Mouse (Mus musculus): Measurements from ENCODE around the gene Rerg. TPM values are rescaled to one million over a fixed set of nuclear protein-coding genes. Genes with fewer than 3 reads are reported as not detected.
"Not testable (repeated sequence)": the region's sequence is repeated elsewhere in the genome, so short reads cannot be mapped to it uniquely, and the experiment has no call there.

The Rerg gene
- polyA plus RNA-seq, 1 experiment from 2014 or later, result 3.2 TPM

DNA sequence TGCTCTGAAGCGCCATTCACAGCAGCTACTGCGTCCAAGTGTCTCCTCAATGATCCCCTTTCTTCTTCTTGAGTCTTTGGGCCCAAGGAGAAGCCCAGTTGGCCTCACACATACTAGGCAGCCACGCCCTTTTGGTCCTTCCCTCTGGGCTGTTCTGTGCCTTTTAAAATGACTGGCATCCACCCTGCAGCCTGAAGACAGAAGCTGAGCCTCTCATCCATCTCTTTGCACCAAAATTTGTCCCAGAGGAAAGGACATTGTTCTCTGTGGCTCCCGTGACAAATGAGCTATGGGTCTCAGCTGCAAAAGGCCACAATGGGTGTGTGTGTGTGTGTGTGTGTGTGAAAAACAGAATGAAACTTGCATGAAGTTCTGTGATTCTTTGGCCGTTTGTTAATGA is 109.7 kb downstream of the Rerg start:
- no peaks in the 10 kb centered on the region for H3K9me3 ChIP-seq
- H3K27ac ChIP-seq, result no peak overlapping the region
- peaks cover 13% of the 10 kb centered on the region for H3K4me1 ChIP-seq (replicated peaks)
- H3K4me3 ChIP-seq, result no peak overlapping the region
- no peak for ATAC-seq (ENCODE audit: low FRiP score)
- H3K4me2 ChIP-seq, result no peak overlapping the region
- 42% methylated on average over 5 of the region's 5 CpGs for WGBS
- H3K9ac ChIP-seq, result no peak overlapping the region
- no peaks in the 10 kb centered on the region for H3K36me3 ChIP-seq
- H3K27me3 ChIP-seq, result no peaks in the 10 kb centered on the region

GRCm38 (mm10) chr6:137058257-137058656 is 112.0 kb downstream of the Rerg start:
- no peaks in the 10 kb centered on the region for H3K36me3 ChIP-seq
- H3K4me3 ChIP-seq, result no peak overlapping the region
- peaks cover 8% of the 10 kb centered on the region for H3K4me1 ChIP-seq (replicated peaks)
- no peaks in the 10 kb centered on the region for H3K27me3 ChIP-seq
- H3K9me3 ChIP-seq, result no peaks in the 10 kb centered on the region
- H3K9ac ChIP-seq, result no peak overlapping the region
- no peak for ATAC-seq (ENCODE audit: low FRiP score)
- H3K27ac ChIP-seq, result no peak overlapping the region
- WGBS, result 86% methylated on average over 2 of the region's 2 CpGs
- H3K4me2 ChIP-seq, result no peak overlapping the region

DNA sequence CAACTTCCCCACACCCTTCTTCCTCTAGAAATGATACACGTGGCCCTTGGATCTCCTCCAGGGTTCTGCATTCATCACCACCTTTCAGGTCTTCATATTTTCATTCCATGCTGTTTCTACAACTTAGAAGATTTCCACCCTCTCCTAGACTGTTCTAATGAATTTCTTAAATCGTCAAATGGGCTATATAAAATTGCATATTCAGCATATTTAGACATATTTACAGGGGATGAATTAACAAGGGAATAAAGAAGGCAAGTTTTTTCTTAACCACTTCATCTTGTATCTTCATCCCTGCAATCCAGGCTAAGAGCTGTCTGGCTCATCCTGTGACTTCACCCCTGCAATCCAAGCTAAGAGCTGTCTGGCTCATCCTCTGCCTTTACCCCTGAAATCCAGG is 116.2 kb downstream of the Rerg start:
- no peak overlapping the region for H3K4me2 ChIP-seq
- H3K27ac ChIP-seq, result no peak overlapping the region
- H3K4me3 ChIP-seq, result no peak overlapping the region
- H3K9ac ChIP-seq, result no peak overlapping the region
- no peaks in the 10 kb centered on the region; the same call in none of the 2 replicates for H3K9me3 ChIP-seq
- no peak for ATAC-seq (ENCODE audit: low FRiP score)
- H3K27me3 ChIP-seq, result no peaks in the 10 kb centered on the region
- 89% methylated on average over 2 of the region's 2 CpGs for WGBS
- H3K36me3 ChIP-seq, result 0 out of 2 replicates have a peak, but pooled peaks cover 4% of the 10 kb centered on the region
- H3K4me1 ChIP-seq (replicated peaks), result no peaks in the 10 kb centered on the region

DNA sequence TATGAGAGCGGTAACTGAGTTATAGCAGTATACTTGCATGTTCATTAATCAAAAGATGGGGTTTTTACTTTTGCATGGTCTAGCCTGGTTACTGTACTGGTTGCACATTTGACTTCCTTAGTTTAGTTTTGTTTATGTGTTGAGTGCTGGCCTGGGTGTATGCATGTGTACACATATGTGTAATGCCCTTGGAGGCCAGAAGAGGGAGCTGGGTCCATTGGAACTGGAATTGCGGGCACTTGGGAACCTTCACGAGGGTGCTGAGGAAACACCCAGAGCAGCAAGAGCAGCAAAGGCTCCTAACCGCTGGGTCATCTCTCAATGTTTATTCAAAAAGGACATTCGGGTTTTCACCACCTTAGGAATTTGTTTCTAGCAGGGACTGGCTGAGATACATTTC is 116.8 kb downstream of the Rerg start:
- H3K4me1 ChIP-seq (replicated peaks), result no peaks in the 10 kb centered on the region
- no peak overlapping the region for H3K9ac ChIP-seq
- no peaks in the 10 kb centered on the region; the same call in none of the 2 replicates for H3K9me3 ChIP-seq
- no peak for ATAC-seq (ENCODE audit: low FRiP score)
- H3K4me3 ChIP-seq, result no peak overlapping the region
- no peak overlapping the region for H3K4me2 ChIP-seq
- 0 out of 2 replicates have a peak, but pooled peaks cover 4% of the 10 kb centered on the region for H3K36me3 ChIP-seq
- H3K27ac ChIP-seq, result no peak overlapping the region
- WGBS, result 78% methylated on average over 5 of the region's 5 CpGs
- H3K27me3 ChIP-seq, result no peaks in the 10 kb centered on the region

DNA sequence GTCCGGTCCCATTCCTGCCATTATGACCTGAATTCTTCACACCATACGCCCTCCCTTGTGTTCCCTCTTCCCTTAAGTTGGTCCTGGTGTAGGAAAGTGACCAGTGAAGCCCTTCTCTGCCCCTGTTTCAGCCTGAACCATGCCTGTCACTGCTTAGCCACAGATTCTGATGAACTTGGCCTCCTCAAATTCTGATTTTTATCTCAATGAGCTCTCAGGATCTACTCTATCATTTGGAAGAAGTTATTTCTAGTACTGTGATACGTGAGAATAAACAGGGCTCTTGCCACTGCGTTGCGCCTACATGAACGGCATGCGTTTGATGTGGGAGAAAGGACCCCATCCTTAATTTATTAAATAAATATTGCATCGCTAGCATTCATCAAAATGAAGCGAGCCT is 117.3 kb downstream of the Rerg start:
- no peaks in the 10 kb centered on the region for H3K27me3 ChIP-seq
- H3K4me3 ChIP-seq, result no peak overlapping the region
- WGBS, result 95% methylated on average over 9 of the region's 9 CpGs
- H3K4me1 ChIP-seq (replicated peaks), result no peaks in the 10 kb centered on the region
- no peak overlapping the region for H3K9ac ChIP-seq
- ATAC-seq (ENCODE audit: low FRiP score), result no peak
- H3K4me2 ChIP-seq, result no peak overlapping the region
- no peaks in the 10 kb centered on the region; the same call in none of the 2 replicates for H3K9me3 ChIP-seq
- H3K36me3 ChIP-seq, result 0 out of 2 replicates have a peak, but pooled peaks cover 4% of the 10 kb centered on the region
- H3K27ac ChIP-seq, result no peak overlapping the region

- 0 out of 2 replicates have a peak, but pooled peaks cover 4% of the 10 kb centered on the region for H3K36me3 ChIP-seq
- no peaks in the 10 kb centered on the region for H3K27me3 ChIP-seq
- H3K9me3 ChIP-seq, result no peaks in the 10 kb centered on the region; the same call in none of the 2 replicates
- 90% methylated on average over 11 of the region's 11 CpGs for WGBS
- ATAC-seq (ENCODE audit: low FRiP score), result no peak
- no peak overlapping the region for H3K9ac ChIP-seq
- no peak overlapping the region for H3K4me2 ChIP-seq
- no peak overlapping the region for H3K4me3 ChIP-seq
- H3K4me1 ChIP-seq (replicated peaks), result no peaks in the 10 kb centered on the region
- no peak overlapping the region for H3K27ac ChIP-seq
These were observed 123.3 kb downstream of the Rerg start for GRCm38 (mm10) chr6:137047036-137047435.

GRCm38 (mm10) chr6:137045011-137045504 is 125.2 kb downstream of the Rerg start:
- Histone ChIP-seq H3K4me2 (no peak overlapping the region), H3K9ac (no peak overlapping the region), H3K27ac (no peak overlapping the region), H3K4me3 (no peak overlapping the region), H3K36me3 (0 out of 2 replicates have a peak, but pooled peaks cover 4% of the 10 kb centered on the region), H3K9me3 (no peaks in the 10 kb centered on the region; the same call in none of the 2 replicates), H3K4me1 (replicated peaks) (no peaks in the 10 kb centered on the region), H3K27me3 (no peaks in the 10 kb centered on the region)
- ATAC-seq (ENCODE audit: low FRiP score), result no peak
- WGBS, result 78% methylated on average over 9 of the region's 9 CpGs

DNA sequence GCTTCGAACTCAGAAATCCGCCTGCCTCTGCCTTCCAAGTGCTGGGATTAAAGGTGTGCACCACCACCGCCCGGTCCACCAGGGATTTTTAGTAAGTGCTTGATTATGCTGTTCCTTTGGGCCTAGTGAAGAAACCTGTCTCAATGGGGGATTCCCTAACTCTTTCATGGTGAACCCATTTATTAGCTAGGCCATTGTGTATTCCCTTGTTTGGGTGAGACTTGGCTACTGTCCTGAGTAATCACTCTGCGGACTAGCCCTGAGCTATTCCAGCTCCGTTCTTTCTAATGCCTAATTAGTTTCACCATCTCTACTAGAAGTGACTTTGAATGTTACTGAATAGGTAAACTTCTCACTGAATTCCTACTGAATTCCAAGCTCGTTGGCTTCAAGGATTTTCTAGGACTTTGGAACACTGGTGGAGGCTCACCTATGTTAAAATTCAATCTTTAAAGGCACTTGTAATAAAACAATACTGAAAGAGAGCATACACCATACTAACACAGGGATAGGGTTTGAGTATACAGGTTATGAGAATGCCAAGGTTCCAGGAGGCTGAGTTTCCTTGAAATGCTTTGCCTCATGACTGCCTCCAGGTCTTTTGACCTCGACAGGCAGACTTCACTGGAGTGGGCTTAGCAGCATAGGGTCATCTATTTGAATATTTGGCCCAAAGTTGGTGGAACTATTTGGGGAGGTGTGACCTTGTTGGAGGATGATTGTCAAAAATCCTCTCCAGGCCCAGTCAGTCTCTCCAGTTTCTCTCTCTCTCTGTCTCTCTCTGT is 134.5 kb downstream of the Rerg start:
- not testable (repeated sequence) for H3K27me3 ChIP-seq; H3K27ac ChIP-seq; H3K9ac ChIP-seq; H3K36me3 ChIP-seq; H3K4me1 ChIP-seq (replicated peaks); ATAC-seq (ENCODE audit: low FRiP score); H3K9me3 ChIP-seq; H3K4me3 ChIP-seq; H3K4me2 ChIP-seq
- WGBS, result 87% methylated on average over 8 of the region's 8 CpGs

DNA sequence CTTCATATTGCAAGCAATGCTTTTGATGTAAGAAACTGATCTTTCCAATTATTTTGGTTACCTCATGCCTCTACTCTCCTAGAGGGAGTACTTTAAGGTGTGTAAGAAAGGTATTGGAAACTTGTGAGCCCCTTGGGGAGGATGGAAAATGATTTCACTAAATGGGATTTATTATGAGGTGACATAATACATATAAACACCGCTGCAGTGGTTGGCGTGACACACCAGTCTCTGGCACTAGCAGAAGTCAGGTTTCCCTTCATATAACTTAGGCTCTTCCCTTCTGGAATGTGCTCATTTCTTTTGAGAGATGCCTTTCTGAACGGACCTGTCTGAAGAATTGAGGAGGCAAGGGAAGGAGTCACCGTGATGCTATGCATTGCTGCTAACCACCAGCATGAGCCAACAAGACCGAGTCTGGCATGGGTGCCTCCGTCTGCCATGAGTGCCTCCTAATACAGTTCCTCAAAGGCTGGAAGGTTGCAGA is 139.6 kb downstream of the Rerg start:
- H3K27me3 ChIP-seq, result no peaks in the 10 kb centered on the region
- ATAC-seq (ENCODE audit: low FRiP score), result no peak
- H3K9ac ChIP-seq, result no peak overlapping the region
- no peak overlapping the region for H3K4me3 ChIP-seq
- no peaks in the 10 kb centered on the region for H3K36me3 ChIP-seq
- no peaks in the 10 kb centered on the region for H3K9me3 ChIP-seq
- 81% methylated on average over 6 of the region's 6 CpGs for WGBS
- H3K4me2 ChIP-seq, result no peak overlapping the region
- no peak overlapping the region for H3K27ac ChIP-seq
- 0 out of 2 replicates have a peak, but pooled peaks cover 2% of the 10 kb centered on the region for H3K4me1 ChIP-seq (replicated peaks)

GRCm38 (mm10) chr6:137029931-137030610 is 140.2 kb downstream of the Rerg start:
- H3K4me3 ChIP-seq, result no peak overlapping the region
- no peak overlapping the region for H3K4me2 ChIP-seq
- ATAC-seq (ENCODE audit: low FRiP score), result peak; percentile 71; the same call in 1 of the 2 replicates
- H3K9me3 ChIP-seq, result no peaks in the 10 kb centered on the region
- 0 out of 2 replicates have a peak, but pooled peaks cover 2% of the 10 kb centered on the region for H3K4me1 ChIP-seq (replicated peaks)
- H3K36me3 ChIP-seq, result no peaks in the 10 kb centered on the region
- H3K27ac ChIP-seq, result no peak overlapping the region
- no peaks in the 10 kb centered on the region for H3K27me3 ChIP-seq
- 57% methylated on average over 7 of the region's 7 CpGs for WGBS
- H3K9ac ChIP-seq, result no peak overlapping the region

GRCm38 (mm10) chr6:137025461-137025860 is 144.8 kb downstream of the Rerg start:
- no peak for ATAC-seq (ENCODE audit: low FRiP score)
- Histone ChIP-seq H3K4me3 (no peak overlapping the region), H3K4me2 (no peak overlapping the region), H3K9ac (no peak overlapping the region), H3K27ac (no peak overlapping the region), H3K27me3 (no peaks in the 10 kb centered on the region), H3K4me1 (replicated peaks) (0 out of 2 replicates have a peak, but pooled peaks cover 2% of the 10 kb centered on the region), H3K9me3 (no peaks in the 10 kb centered on the region), H3K36me3 (no peaks in the 10 kb centered on the region)
- WGBS, result 70% methylated on average over 5 of the region's 5 CpGs

DNA sequence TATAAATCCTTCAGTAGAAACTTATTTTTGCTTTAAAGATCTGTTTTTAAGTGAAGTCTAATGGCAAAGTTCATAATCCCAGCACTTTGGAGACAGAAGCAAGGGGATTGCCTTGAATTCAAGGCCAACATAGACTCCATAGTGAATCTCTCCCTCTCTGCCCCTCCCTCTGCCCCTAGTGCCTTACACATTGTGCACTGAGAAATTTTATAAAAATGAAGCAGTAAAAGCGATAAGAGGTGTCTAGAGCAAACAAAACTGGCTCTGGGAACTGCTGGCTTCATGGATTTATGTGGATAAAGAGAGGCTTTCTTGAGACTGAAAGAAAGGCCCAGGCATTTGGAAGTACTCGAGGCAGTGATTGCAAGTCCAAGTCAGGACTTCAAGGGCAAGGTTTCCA is 145.8 kb downstream of the Rerg start:
- Histone ChIP-seq H3K27me3 (no peaks in the 10 kb centered on the region), H3K9ac (no peak overlapping the region)
- ATAC-seq (ENCODE audit: low FRiP score), result no peak

More for the DNA sequence above, 145.8 kb downstream of the Rerg start:
- no peaks in the 10 kb centered on the region for H3K9me3 ChIP-seq
- no peak overlapping the region for H3K27ac ChIP-seq
- WGBS, result 89% methylated on average over 2 of the region's 2 CpGs
- H3K36me3 ChIP-seq, result no peaks in the 10 kb centered on the region
- no peak overlapping the region for H3K4me3 ChIP-seq
- no peak overlapping the region for H3K4me2 ChIP-seq
- no peaks in the 10 kb centered on the region for H3K4me1 ChIP-seq (replicated peaks)

Data from hindbrain, embryonic 13.5 days (tissue).